Mouse (Mus musculus): ENCODE measurements at regions not wholly inside any gene's neighbourhood (a gene's known extent, or its start where the extent isn't known, plus 50 kb on each side); places are given as distances from the start of the nearest gene placed in this dataset.

- no peaks in the 10 kb centered on the region for H3K4me1 ChIP-seq (replicated peaks; ENCODE audit: insufficient read depth, low read length)
- WGBS: 88% methylated on average over 9 of the region's 9 CpGs
- DNase-seq (ENCODE audit: low spot score) (no peak), ATAC-seq (replicated peaks; ENCODE audit: low FRiP score, low read depth) (no peak)
- no peak overlapping the region for H3K9ac ChIP-seq (ENCODE audit: low read depth, low read length)
- H3K27me3 ChIP-seq (ENCODE audit: insufficient read depth, low read length): no peaks in the 10 kb centered on the region
- no peak overlapping the region for H3K4me2 ChIP-seq (ENCODE audit: low read length)
- H3K9me3 ChIP-seq (replicated peaks; ENCODE audit: low read length): no peaks in the 10 kb centered on the region
- H3K36me3 ChIP-seq (ENCODE audit: insufficient read depth, low read length): no peaks in the 10 kb centered on the region
- no peak overlapping the region for H3K4me3 ChIP-seq (replicated peaks; ENCODE audit: low read depth, low read length)
- no peak overlapping the region for H3K27ac ChIP-seq
- no peak for TF ChIP-seq CTCF (IDR thresholded peaks at IDR 0.05; ENCODE audit: low read depth)
Observed at GRCm38 (mm10) chr8:92732229-92732628, 58.1 kb downstream of the Irx6 start.

DNA sequence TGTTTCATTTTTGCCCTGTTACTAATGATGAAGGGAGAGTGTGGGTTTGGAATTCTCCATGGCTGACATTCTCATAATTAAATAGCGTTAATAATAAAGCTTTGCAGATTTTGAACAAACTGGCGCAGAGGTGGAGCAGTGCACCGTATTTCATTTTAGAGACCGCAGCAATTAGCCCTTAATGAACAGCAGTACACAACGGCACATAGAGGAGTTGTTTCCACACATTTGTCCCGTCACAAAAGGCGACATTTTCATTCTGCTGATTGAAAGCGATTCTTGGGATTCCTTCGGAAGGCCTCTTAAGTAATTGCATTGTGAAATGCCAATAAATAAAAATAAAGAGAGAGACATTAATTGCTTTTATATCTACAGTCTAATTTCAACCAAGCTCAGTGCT is 61.6 kb downstream of the Irx6 start:
- no peaks in the 10 kb centered on the region for H3K9me3 ChIP-seq (replicated peaks; ENCODE audit: low read length)
- ATAC-seq (replicated peaks; ENCODE audit: low FRiP score, low read depth) (no peak), DNase-seq (ENCODE audit: low spot score) (no peak)
- H3K4me1 ChIP-seq (replicated peaks; ENCODE audit: insufficient read depth, low read length): no peaks in the 10 kb centered on the region
- TF ChIP-seq CTCF (IDR thresholded peaks at IDR 0.05; ENCODE audit: low read depth): no peak
- no peak overlapping the region for H3K9ac ChIP-seq (ENCODE audit: low read depth, low read length)
- 72% methylated on average over 9 of the region's 9 CpGs for WGBS
- no peak overlapping the region for H3K4me2 ChIP-seq (ENCODE audit: low read length)
- no peak overlapping the region for H3K4me3 ChIP-seq (replicated peaks; ENCODE audit: low read depth, low read length)
- H3K36me3 ChIP-seq (ENCODE audit: insufficient read depth, low read length): no peaks in the 10 kb centered on the region
- H3K27me3 ChIP-seq (ENCODE audit: insufficient read depth, low read length): no peaks in the 10 kb centered on the region
- no peak overlapping the region for H3K27ac ChIP-seq

DNA sequence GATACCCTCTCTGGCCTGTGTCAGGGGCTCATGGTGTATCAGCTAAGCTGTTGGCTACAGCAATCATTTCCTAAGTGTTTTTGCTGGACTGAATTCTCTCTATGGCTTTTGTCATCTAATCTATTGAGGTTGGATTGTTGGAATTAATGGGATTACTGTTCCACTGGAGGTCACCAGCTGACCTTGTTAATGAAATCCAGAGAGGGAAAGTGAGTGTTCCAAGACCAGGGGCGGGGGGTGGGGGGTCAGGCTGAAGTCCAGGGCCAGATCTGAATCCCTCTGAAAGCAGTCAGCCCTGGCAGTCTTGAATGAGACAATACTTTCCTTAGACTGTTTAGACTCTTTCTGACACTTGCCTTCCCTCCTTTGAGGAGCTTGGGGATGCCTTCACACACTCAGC is 64.0 kb downstream of the Irx6 start:
- 61% methylated on average over 1 of the region's 1 CpGs for WGBS
- Histone ChIP-seq H3K27me3 (ENCODE audit: insufficient read depth, low read length) (no peaks in the 10 kb centered on the region), H3K27ac (no peak overlapping the region), H3K4me2 (ENCODE audit: low read length) (no peak overlapping the region), H3K9ac (ENCODE audit: low read depth, low read length) (no peak overlapping the region), H3K36me3 (ENCODE audit: insufficient read depth, low read length) (no peaks in the 10 kb centered on the region), H3K9me3 (replicated peaks; ENCODE audit: low read length) (no peaks in the 10 kb centered on the region), H3K4me3 (replicated peaks; ENCODE audit: low read depth, low read length) (no peak overlapping the region), H3K4me1 (replicated peaks; ENCODE audit: insufficient read depth, low read length) (no peaks in the 10 kb centered on the region)
- DNase-seq (ENCODE audit: low spot score) (no peak), ATAC-seq (replicated peaks; ENCODE audit: low FRiP score, low read depth) (no peak)
- TF ChIP-seq CTCF (IDR thresholded peaks at IDR 0.05; ENCODE audit: low read depth): no peak

GRCm38 (mm10) chr8:92740286-92740808 is 66.3 kb downstream of the Irx6 start:
- H3K9me3 ChIP-seq (replicated peaks; ENCODE audit: low read length): no peaks in the 10 kb centered on the region
- no peak overlapping the region for H3K9ac ChIP-seq (ENCODE audit: low read depth, low read length)
- no peaks in the 10 kb centered on the region for H3K36me3 ChIP-seq (ENCODE audit: insufficient read depth, low read length)
- no peak for DNase-seq (ENCODE audit: low spot score)
- no peaks in the 10 kb centered on the region for H3K4me1 ChIP-seq (replicated peaks; ENCODE audit: insufficient read depth, low read length)
- WGBS: 55% methylated on average over 9 of the region's 9 CpGs
- H3K4me3 ChIP-seq (replicated peaks; ENCODE audit: low read depth, low read length): no peak overlapping the region
- no peak for TF ChIP-seq CTCF (IDR thresholded peaks at IDR 0.05; ENCODE audit: low read depth)
- no peak overlapping the region for H3K4me2 ChIP-seq (ENCODE audit: low read length)
- ATAC-seq (replicated peaks; ENCODE audit: low FRiP score, low read depth): no peak
- H3K27ac ChIP-seq: no peak overlapping the region
- H3K27me3 ChIP-seq (ENCODE audit: insufficient read depth, low read length): no peaks in the 10 kb centered on the region

- WGBS: 90% methylated on average over 3 of the region's 3 CpGs
- no peak for TF ChIP-seq CTCF (IDR thresholded peaks at IDR 0.05; ENCODE audit: low read depth)
Observed at GRCm38 (mm10) chr8:92741836-92742235, 67.7 kb downstream of the Irx6 start.

DNA sequence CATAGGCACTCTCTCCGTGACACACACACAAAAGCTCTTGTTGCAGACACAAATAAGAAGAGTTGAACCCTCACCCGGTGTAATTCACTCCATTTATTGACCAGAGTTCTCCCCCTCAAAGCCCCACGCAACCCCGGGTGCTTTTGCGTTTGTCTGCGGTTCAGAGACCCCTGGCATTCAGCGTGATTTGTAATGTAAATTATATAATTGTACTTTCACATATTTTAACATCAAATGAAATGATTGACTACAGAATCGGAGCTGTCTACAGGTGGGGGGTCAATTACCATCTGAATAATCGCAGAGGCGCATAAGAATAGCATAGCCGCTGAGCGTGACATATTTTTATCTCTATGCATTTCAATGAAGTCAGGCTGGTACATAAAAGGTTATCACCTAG is 69.0 kb downstream of the Irx6 start:
- Histone ChIP-seq H3K4me3 (replicated peaks; ENCODE audit: low read depth, low read length) (no peak overlapping the region), H3K4me1 (replicated peaks; ENCODE audit: insufficient read depth, low read length) (no peaks in the 10 kb centered on the region), H3K27me3 (ENCODE audit: insufficient read depth, low read length) (no peaks in the 10 kb centered on the region), H3K4me2 (ENCODE audit: low read length) (no peak overlapping the region), H3K27ac (no peak overlapping the region), H3K36me3 (ENCODE audit: insufficient read depth, low read length) (no peaks in the 10 kb centered on the region), H3K9ac (ENCODE audit: low read depth, low read length) (no peak overlapping the region), H3K9me3 (replicated peaks; ENCODE audit: low read length) (no peaks in the 10 kb centered on the region)
- 50% methylated on average over 12 of the region's 12 CpGs for WGBS
- TF ChIP-seq CTCF (IDR thresholded peaks at IDR 0.05; ENCODE audit: low read depth): no peak
- no peak for ATAC-seq (replicated peaks; ENCODE audit: low FRiP score, low read depth)
- no peak for DNase-seq (ENCODE audit: low spot score)

More at GRCm38 (mm10) chr8:92741836-92742235, 67.7 kb downstream of the Irx6 start:
- Histone ChIP-seq H3K4me3 (replicated peaks; ENCODE audit: low read depth, low read length) (no peak overlapping the region), H3K4me1 (replicated peaks; ENCODE audit: insufficient read depth, low read length) (no peaks in the 10 kb centered on the region), H3K27me3 (ENCODE audit: insufficient read depth, low read length) (no peaks in the 10 kb centered on the region), H3K9me3 (replicated peaks; ENCODE audit: low read length) (no peaks in the 10 kb centered on the region), H3K4me2 (ENCODE audit: low read length) (no peak overlapping the region), H3K27ac (no peak overlapping the region), H3K9ac (ENCODE audit: low read depth, low read length) (no peak overlapping the region), H3K36me3 (ENCODE audit: insufficient read depth, low read length) (no peaks in the 10 kb centered on the region)
- DNase-seq (ENCODE audit: low spot score): no peak
- ATAC-seq (replicated peaks; ENCODE audit: low FRiP score, low read depth): no peak

DNA sequence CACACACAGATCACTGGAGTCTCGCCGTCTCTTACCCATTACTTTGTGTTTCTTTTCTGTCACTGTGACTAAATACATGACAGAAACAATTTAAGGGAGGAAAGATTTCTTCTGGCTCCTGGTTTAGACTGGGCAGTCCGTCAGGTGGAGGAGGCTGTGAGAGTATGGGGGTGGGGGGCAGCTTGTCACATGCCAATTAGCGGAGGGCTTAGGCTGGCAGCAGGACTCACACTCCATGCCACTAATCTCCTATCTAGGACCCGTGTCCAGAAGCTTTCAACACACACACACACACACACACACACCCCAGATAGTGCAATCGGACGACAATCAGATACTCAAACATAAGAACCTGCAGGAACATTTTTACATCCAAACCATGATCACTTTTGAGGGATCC is 73.0 kb downstream of the Irx6 start:
- ATAC-seq (replicated peaks; ENCODE audit: low FRiP score, low read depth) (no peak), DNase-seq (ENCODE audit: low spot score) (no peak)
- Histone ChIP-seq H3K27me3 (ENCODE audit: insufficient read depth, low read length) (no peaks in the 10 kb centered on the region), H3K9me3 (replicated peaks; ENCODE audit: low read length) (no peaks in the 10 kb centered on the region), H3K27ac (no peak overlapping the region), H3K36me3 (ENCODE audit: insufficient read depth, low read length) (no peaks in the 10 kb centered on the region), H3K4me2 (ENCODE audit: low read length) (no peak overlapping the region), H3K9ac (ENCODE audit: low read depth, low read length) (no peak overlapping the region), H3K4me3 (replicated peaks; ENCODE audit: low read depth, low read length) (no peak overlapping the region), H3K4me1 (replicated peaks; ENCODE audit: insufficient read depth, low read length) (no peaks in the 10 kb centered on the region)
- TF ChIP-seq CTCF (IDR thresholded peaks at IDR 0.05; ENCODE audit: low read depth): no peak
- WGBS: 58% methylated on average over 7 of the region's 7 CpGs

All from kidney, postnatal 0 days (tissue).